Mouse (Mus musculus) CH12.LX (cell line): ENCODE measurements around the gene Adamts18.

Source experiments
- CHD2 ChIP-seq: IDR thresholded peaks from 2 replicates; pipeline ENCODE4 v1.6.1; 2011; ENCODE audit warnings: low read length, improper control_type of control experiment
- CTCF ChIP-seq, 2 experiments: IDR thresholded peaks in 1 of 2; conservative IDR thresholded peaks in 1 of 2; 2 replicates each; pipeline ENCODE4 v1.5.1; 2011 to 2012; ENCODE audit warnings: low read depth in 2 of 2, low read length in 2 of 2, improper control_type of control experiment in 1 of 2, inconsistent platforms in 1 of 2, mild to moderate bottlenecking in 1 of 2, moderate library complexity in 1 of 2
- E2F4 ChIP-seq: IDR thresholded peaks from 2 replicates; pipeline ENCODE4 v1.6.1; 2011; ENCODE audit warnings: low read depth, low read length, improper control_type of control experiment; ENCODE audit not compliant: insufficient replicate concordance
- EP300 ChIP-seq: IDR thresholded peaks from 2 replicates; pipeline ENCODE4 v1.6.1; 2011; ENCODE audit warnings: low read length, improper control_type of control experiment
- GABPA ChIP-seq: IDR thresholded peaks from 2 replicates; pipeline ENCODE4 v1.6.1; 2012; ENCODE audit warnings: low read depth, low read length, improper control_type of control experiment, inconsistent platforms; ENCODE audit not compliant: insufficient replicate concordance
- JUN ChIP-seq: IDR thresholded peaks from 2 replicates; pipeline ENCODE4 v1.6.1; 2011; ENCODE audit warnings: low read depth, mild to moderate bottlenecking, low read length, improper control_type of control experiment, moderate library complexity; ENCODE audit not compliant: insufficient read depth
- MXI1 ChIP-seq: IDR thresholded peaks from 2 replicates; pipeline ENCODE4 v1.6.1; 2011; ENCODE audit warnings: mild to moderate bottlenecking, low read depth, low read length, improper control_type of control experiment
- POLR2A ChIP-seq: IDR thresholded peaks from 2 replicates; pipeline ENCODE4 v1.6.1; 2011; ENCODE audit warnings: low read depth, mild to moderate bottlenecking, improper control_type of control experiment, low read length
- TBP ChIP-seq: conservative IDR thresholded peaks from 2 replicates; pipeline ENCODE4 v1.6.1; 2011; ENCODE audit warnings: low read depth, low read length, improper control_type of control experiment
- TCF12 ChIP-seq: IDR thresholded peaks from 2 replicates; pipeline ENCODE4 v1.6.1; 2014; ENCODE audit warnings: low read depth, mild to moderate bottlenecking, inconsistent platforms, low read length, improper control_type of control experiment
- UBTF ChIP-seq: IDR thresholded peaks from 2 replicates; pipeline ENCODE4 v1.6.1; 2012; ENCODE audit warnings: low read depth, mild to moderate bottlenecking, inconsistent platforms, low read length, improper control_type of control experiment, moderate library complexity

DNA sequence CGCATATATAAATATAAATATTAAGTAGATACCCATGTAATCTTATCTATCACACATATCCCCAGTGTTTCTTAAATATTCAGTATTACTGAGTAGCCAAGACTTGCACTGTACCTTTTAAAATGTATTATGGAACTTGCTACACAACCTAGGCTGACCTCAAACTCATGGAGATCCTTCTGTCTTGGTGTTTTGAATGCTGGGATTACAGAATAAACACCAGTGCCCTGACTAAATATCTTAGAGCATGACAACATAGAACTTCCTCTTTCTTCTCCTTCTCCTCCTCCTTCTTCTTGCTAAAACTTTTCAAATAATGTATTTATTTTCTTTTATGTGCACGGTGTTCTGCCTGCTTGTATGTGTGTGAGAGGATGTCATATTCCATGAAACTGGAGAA, 95.4 kb downstream of the Adamts18 start:
- no peak for TF ChIP-seq CTCF (conservative IDR thresholded peaks at IDR 0.05 in 1 of 2, IDR thresholded peaks at IDR 0.05 in 1 of 2; ENCODE audit: low read depth in 2 of 2, low read length in 2 of 2)
- no peak for TF ChIP-seq E2F4
- TF ChIP-seq UBTF, result no peak
- no peak for TF ChIP-seq TBP
- TF ChIP-seq JUN, result no peak
- TF ChIP-seq EP300, result no peak
- TF ChIP-seq POLR2A, result no peak
- no peak for TF ChIP-seq MXI1
- no peak for TF ChIP-seq CHD2
- no peak for TF ChIP-seq GABPA
- TF ChIP-seq TCF12, result no peak
